Mouse (Mus musculus) heart, embryonic 10.5 days (tissue): ENCODE measurements around the gene Sbf1. TPM values are rescaled to one million over a fixed set of nuclear protein-coding genes. Genes with fewer than 3 reads are reported as not detected.
A peak's percentile ranks its signal among the peaks of the same experiment; 100 is the strongest.

ENCODE experiments used
- DNase-seq: peaks from one replicate; pipeline ENCODE4 v3.0.0-alpha.2; 2017; ENCODE audit warnings: low spot score
- H3K27ac ChIP-seq: fragments of 300-500 bp; sonication (generic); 2 replicates; pipeline ENCODE4 v1.5.1; 2016; ENCODE audit warnings: mild to moderate bottlenecking
- H3K27me3 ChIP-seq: fragments of 300-500 bp; sonication (generic); 2 replicates; pipeline ENCODE4 v1.6.1; 2016; ENCODE audit warnings: mild to moderate bottlenecking; ENCODE audit not compliant: poor library complexity, insufficient read depth, severe bottlenecking
- H3K36me3 ChIP-seq: fragments of 300-500 bp; sonication (generic); 2 replicates; pipeline ENCODE4 v1.6.1; 2016; ENCODE audit warnings: mild to moderate bottlenecking, moderate library complexity
- H3K4me1 ChIP-seq: fragments of 300-500 bp; sonication (generic); 2 replicates; pipeline ENCODE4 v1.6.1; 2016; ENCODE audit warnings: mild to moderate bottlenecking
- H3K4me3 ChIP-seq: fragments of 300-500 bp; sonication (generic); 2 replicates; pipeline ENCODE4 v1.5.1; 2016; ENCODE audit warnings: mild to moderate bottlenecking, moderate library complexity
- H3K9me3 ChIP-seq: fragments of 300-500 bp; sonication (generic); 2 replicates; pipeline ENCODE4 v1.6.1; 2016; ENCODE audit warnings: mild to moderate bottlenecking, moderate library complexity
- WGBS: fragments of 180-500 bp; shearing (Covaris S2); methylation state at CpG from one replicate; pipeline ENCODE4 v1.1.7; 2016; 5-methylcytosine and 5-hydroxymethylcytosine counted together
- polyA plus RNA-seq: library from polyadenylated mRNA; unstranded; fragments of >200 nt; fragmentation: Nextera tagmentation; extraction: Ambion mirVana; gene quantifications from 2 replicates; pipeline ENCODE4 v1.2.1, GENCODE M21; 2016

The Sbf1 gene
- 53.3 and 57.2 TPM in 2 replicates for polyA plus RNA-seq

DNA sequence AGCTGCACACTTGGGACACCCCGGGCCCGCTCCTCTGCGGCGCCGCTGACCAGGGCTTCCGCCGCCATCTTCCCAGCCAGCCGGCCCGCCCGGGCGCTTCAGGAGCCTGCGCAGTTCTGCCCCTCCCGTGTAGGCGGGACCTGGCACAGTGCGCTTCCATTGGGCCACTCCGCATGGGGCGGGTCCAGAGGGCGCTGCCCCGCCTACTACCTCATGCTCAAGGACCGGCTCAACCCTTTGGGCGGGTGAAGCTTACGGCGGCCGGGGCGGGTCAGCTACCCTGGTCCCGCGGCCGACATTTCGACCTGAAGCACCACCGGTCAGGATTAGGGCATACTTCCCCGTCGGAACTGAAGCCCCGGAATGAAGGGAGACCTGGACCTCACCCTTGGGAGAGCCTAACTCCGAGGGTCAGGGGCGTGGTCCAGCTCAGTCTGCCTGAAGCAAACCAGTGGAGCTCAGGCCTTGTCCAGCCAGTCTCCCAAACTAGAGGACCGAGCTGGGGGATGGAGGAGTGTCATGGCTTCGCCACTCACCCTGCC is at the start of gene Sbf1:
TSS of gene Sbf1 (minus strand) at position 122 of the 542 bp plus-strand sequence.
- Histone ChIP-seq H3K9me3 (no peaks in the 10 kb centered on the region), H3K4me3 (peak within 1 kb of the TSS; percentile 87), H3K4me1 (peaks cover 34% of the 10 kb centered on the region), H3K27ac (peak within 1 kb of the TSS; percentile 94), H3K27me3 (no peaks in the 10 kb centered on the region), H3K36me3 (no peaks in the 10 kb centered on the region)
- peak; percentile 99 for DNase-seq
- under 1% methylated on average over 37 of the region's 37 CpGs for WGBS

DNA sequence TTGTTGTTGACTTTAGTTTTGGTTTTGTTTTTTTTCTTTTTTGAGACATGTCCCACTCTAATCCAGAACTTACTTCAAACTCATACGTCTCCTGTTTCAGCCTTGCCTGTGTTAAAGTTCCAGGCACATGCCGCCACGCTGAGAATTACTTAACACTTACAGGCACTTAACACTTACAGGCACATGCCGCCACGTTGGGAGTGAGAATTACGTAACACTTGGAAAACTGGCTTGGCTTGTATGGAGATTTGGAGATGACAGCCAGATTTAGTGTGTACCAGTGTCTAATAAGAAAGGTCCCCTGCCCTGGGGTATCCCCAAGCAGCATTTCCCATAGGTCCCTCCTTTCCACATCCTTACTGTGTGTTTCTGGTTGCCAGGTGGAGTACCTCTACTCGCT is 47.9 kb upstream of the Sbf1 start:
- Histone ChIP-seq H3K27ac (no peak overlapping the region), H3K4me1 (peaks cover 9% of the 10 kb centered on the region; the same call in 1 of the 2 replicates), H3K27me3 (no peaks in the 10 kb centered on the region), H3K36me3 (peaks cover 90% of the 10 kb centered on the region), H3K9me3 (no peaks in the 10 kb centered on the region), H3K4me3 (no peak overlapping the region)
- DNase-seq = no peak
- 91% methylated on average over 7 of the region's 7 CpGs for WGBS

DNA sequence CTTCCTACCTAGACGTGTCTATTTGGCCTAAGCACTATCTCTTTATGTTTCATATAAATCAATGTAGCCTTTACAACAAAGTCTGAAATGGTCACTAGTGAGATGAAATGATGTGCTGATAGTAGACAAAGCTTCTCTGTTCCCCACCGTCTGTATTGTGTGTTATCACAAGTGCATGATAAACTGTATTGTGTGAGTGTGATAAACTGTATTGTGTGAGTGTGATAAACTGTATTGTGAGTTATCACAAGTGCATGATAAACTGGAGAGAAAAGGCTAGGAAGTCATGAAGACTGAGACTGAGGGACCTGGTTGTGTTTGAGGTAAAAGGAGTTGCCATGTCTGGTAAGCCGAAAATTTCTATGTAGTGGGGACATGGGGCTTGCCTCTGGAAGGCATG is 43.7 kb upstream of the Sbf1 start:
- Histone ChIP-seq H3K4me1 (peaks cover 26% of the 10 kb centered on the region), H3K27me3 (no peaks in the 10 kb centered on the region), H3K27ac (no peak overlapping the region), H3K36me3 (peaks cover 49% of the 10 kb centered on the region), H3K9me3 (no peaks in the 10 kb centered on the region), H3K4me3 (no peak overlapping the region)
- DNase-seq = no peak
- 63% methylated on average over 3 of the region's 3 CpGs for WGBS

DNA sequence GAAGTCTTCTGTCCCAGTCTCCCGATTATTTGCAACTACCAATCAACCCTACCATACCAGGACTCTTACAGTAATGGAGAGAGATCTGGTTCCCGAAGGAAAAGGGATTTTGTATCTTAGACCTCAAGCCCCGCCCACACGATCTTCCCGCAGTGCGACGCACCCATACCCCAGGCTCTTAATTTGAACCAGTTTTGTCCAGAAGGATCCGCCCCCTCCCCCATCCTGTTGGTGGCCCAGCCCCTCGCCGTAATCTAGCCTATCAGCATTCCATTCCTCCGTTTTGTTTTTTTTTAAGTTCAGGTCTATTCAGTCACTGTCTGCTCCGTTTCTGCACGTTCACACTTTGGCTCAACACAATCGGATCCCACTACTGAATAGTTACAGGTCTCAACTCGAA is 41.3 kb upstream of the Sbf1 start:
- H3K4me3 ChIP-seq = peak overlapping the region; percentile 77
- under 1% methylated on average over 15 of the region's 15 CpGs for WGBS
- no peaks in the 10 kb centered on the region for H3K9me3 ChIP-seq
- peaks cover 29% of the 10 kb centered on the region for H3K4me1 ChIP-seq
- no peaks in the 10 kb centered on the region for H3K27me3 ChIP-seq
- peak overlapping the region; percentile 92 for H3K27ac ChIP-seq
- H3K36me3 ChIP-seq = peaks cover 50% of the 10 kb centered on the region
- DNase-seq = peak; percentile 95

DNA sequence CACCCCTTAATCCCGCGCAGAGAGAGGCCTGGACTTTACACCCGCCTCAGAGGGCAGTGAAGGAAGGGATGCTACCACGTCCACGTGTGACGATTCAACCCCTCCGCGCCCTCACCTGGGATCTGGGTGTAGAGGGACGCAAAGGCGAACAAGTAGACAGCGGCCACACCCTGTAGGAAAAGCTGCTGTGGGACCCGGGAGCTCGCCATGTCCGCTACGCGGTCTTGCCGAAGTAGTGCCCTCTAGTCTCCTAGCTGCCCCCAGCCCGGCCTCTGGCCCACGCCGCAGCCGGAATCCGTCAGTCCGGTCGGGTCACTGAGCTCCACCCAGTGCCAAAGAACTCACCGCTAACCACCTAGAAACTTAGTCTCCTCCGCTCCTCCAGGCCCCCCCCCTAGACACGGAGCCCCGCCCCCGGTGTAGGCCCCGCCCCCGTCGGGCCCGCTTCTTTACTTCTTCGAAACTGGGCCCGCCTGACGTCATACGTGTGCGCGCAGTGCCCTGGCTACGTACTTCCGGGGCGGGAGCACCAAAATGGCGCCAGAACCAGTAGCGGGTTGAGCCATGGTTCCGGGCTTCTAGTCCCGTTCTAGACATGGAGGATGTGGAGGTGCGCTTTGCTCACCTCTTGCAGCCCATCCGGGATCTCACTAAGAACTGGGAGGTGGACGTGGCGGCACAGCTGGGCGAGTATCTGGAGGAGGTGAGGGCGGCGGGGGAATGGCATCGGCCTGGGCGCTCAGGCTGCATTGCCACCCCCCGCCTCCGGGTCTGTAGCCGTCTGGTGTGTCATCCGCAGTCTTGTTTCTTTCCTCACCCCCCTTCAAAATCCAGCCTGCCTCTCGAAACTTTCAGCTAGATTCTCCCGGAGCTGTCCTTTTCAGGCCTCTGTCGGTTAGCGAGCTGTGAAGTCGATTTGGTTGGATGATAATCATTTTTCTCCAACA is 40.4 kb upstream of the Sbf1 start, which contains the start of the genes Lmf2 and Ncaph2:
TSS of gene Lmf2 (minus strand) at position 419 of the 947 bp plus-strand sequence.
TSS of gene Ncaph2 (plus strand) at position 479 of the 947 bp plus-strand sequence.
- Histone ChIP-seq H3K9me3 (no peaks in the 10 kb centered on the region), H3K4me1 (peaks cover 32% of the 10 kb centered on the region), H3K27me3 (no peaks in the 10 kb centered on the region), H3K36me3 (peaks cover 50% of the 10 kb centered on the region), H3K4me3 (peak within 1 kb of the TSS; percentile 77), H3K27ac (peak within 1 kb of the TSS; percentile 92)
- DNase-seq = peak; percentile 98
- under 1% methylated on average over 64 of the region's 64 CpGs for WGBS

DNA sequence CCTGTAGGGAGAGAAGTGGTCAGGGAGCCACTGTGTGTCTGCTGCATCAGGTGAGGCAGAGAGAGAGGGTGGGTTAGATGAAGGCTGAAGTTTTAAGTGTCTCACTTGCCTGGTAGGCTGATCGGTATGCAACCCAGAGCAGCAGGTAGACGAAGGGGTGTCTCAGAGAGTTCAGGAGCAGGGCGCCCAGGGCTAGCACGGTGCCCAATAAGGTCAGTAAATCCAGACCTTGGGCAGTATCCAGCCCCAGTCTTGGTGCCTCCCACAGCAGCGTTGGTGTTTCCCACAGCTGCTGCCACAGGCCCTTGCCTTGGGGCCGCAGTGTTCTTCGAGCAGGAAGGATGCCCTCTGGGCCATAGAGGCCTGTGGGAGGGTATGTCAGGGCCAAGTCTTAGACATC is 39.3 kb upstream of the Sbf1 start:
- H3K9me3 ChIP-seq = no peaks in the 10 kb centered on the region
- peaks cover 34% of the 10 kb centered on the region for H3K4me1 ChIP-seq
- peaks cover 51% of the 10 kb centered on the region for H3K36me3 ChIP-seq
- no peaks in the 10 kb centered on the region for H3K27me3 ChIP-seq
- H3K4me3 ChIP-seq = peak overlapping the region; percentile 77
- no peak for DNase-seq
- peak overlapping the region; percentile 92 for H3K27ac ChIP-seq
- 83% methylated on average over 7 of the region's 7 CpGs for WGBS

DNA sequence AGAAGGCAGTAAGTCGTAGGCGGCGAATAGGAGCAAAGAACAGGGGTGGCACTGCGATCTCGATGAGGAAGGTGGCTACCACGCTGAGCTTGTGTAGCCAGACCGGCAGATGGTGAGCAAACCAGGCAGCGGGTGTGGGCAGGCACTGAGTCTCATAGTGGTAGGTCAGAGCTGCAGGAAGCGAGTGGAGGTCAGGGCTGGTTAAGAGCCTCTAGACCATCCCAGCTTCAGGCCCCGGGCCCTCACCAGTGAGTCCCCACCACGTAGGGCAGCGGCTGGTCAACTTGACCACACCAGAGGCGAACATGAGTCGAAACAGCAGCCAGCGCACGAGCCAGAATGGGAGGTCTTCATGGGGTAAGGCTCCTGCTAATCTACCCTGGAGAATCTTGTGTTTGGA is 38.7 kb upstream of the Sbf1 start:
- Histone ChIP-seq H3K27me3 (no peaks in the 10 kb centered on the region), H3K27ac (no peak overlapping the region), H3K9me3 (no peaks in the 10 kb centered on the region), H3K4me1 (peaks cover 32% of the 10 kb centered on the region), H3K36me3 (peaks cover 48% of the 10 kb centered on the region), H3K4me3 (peak overlapping the region; percentile 77)
- 94% methylated on average over 16 of the region's 16 CpGs for WGBS
- DNase-seq = no peak

DNA sequence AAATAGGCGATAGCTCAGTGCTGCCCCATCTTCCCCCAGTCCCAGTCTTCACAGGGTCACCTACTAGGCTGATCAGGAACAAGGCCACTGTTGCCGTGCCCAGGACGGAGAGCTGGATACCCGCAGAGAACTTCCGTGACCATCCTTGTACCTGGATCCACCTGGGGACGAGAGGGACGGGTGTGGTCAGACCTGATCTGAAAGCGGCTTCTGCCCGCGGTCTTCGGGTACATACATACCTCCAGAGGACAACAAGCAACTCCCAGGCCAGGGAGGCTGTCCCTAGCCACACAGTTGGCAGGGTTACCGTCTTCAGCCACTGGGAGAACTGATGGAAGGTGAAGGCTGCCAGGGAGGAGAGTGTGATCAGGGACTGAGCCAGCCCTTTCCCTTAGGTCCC is 37.7 kb upstream of the Sbf1 start:
- Histone ChIP-seq H3K4me1 (peaks cover 23% of the 10 kb centered on the region), H3K36me3 (peaks cover 46% of the 10 kb centered on the region), H3K27me3 (no peaks in the 10 kb centered on the region), H3K4me3 (no peak overlapping the region), H3K9me3 (no peaks in the 10 kb centered on the region), H3K27ac (no peak overlapping the region)
- WGBS = 92% methylated on average over 12 of the region's 12 CpGs
- DNase-seq = no peak

DNA sequence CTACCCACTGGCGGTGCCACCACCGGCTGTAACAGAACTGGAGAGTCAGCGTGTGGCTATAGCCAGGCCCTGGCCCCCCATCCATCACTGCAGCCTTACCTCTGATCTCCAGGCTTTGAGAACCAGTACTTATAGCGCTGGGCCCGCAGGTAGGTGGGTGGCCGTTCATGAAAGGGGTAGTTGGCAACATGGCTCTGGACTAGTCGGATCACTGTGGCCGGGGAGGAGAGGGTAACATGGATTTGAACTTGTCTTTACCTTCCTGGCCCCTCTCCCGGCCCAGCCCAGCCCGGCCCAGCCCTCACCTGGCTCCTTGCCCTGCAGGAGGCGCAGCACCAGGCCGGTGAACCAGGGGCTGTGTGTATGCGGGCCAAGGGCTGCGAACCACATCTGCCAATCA is 36.9 kb upstream of the Sbf1 start:
- Histone ChIP-seq H3K27ac (no peak overlapping the region), H3K36me3 (peaks cover 46% of the 10 kb centered on the region), H3K27me3 (no peaks in the 10 kb centered on the region), H3K4me1 (peaks cover 20% of the 10 kb centered on the region), H3K9me3 (no peaks in the 10 kb centered on the region), H3K4me3 (no peak overlapping the region)
- WGBS = 93% methylated on average over 14 of the region's 14 CpGs
- DNase-seq = no peak

DNA sequence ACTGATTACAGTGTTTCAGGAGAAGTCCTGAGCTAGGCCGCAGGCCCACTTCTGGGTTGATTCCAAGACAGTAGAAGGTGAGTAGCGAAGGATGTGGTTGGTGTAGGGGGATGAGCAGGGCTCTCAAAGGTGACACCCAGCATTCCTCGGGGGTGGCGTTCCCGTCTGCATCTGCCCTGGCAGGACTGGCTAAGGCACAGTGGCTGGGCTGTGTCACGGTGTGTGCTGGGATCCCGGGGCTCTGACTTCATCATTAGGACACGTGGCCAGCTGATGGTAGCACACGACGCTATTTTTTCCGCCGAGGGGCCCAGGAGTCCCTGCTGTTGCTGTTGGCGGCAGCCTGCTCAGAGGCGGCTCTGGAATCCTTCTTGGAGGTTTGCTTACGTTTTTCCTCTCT is 36.2 kb upstream of the Sbf1 start:
- WGBS = 81% methylated on average over 15 of the region's 15 CpGs
- no peaks in the 10 kb centered on the region for H3K9me3 ChIP-seq
- peaks cover 20% of the 10 kb centered on the region for H3K4me1 ChIP-seq
- no peak overlapping the region for H3K4me3 ChIP-seq
- peaks cover 46% of the 10 kb centered on the region for H3K36me3 ChIP-seq
- no peak for DNase-seq
- no peaks in the 10 kb centered on the region for H3K27me3 ChIP-seq
- H3K27ac ChIP-seq = no peak overlapping the region

DNA sequence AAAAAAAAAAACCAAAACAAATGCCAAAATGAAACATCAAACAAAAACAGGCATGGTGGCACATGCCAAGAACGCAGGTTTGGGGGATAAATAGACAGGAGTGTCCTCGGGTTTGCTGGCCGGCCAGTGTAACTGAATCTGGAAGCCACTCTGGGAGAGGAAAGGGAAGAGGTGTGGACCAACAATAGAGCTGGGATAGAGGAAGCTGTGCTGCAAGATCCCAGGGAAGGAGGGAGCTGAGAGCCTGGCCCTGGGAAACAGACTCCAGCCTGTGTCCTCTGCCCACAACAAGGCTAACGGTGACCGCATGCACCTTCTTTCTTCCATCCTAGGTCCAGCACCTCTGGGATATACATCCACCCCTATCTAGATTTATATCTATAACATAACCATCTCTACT is 35.3 kb upstream of the Sbf1 start:
- H3K4me1 ChIP-seq = peaks cover 20% of the 10 kb centered on the region
- H3K9me3 ChIP-seq = no peaks in the 10 kb centered on the region
- peaks cover 46% of the 10 kb centered on the region for H3K36me3 ChIP-seq
- H3K27me3 ChIP-seq = no peaks in the 10 kb centered on the region
- H3K4me3 ChIP-seq = no peak overlapping the region
- H3K27ac ChIP-seq = no peak overlapping the region
- DNase-seq = no peak
- WGBS = 71% methylated on average over 5 of the region's 5 CpGs

DNA sequence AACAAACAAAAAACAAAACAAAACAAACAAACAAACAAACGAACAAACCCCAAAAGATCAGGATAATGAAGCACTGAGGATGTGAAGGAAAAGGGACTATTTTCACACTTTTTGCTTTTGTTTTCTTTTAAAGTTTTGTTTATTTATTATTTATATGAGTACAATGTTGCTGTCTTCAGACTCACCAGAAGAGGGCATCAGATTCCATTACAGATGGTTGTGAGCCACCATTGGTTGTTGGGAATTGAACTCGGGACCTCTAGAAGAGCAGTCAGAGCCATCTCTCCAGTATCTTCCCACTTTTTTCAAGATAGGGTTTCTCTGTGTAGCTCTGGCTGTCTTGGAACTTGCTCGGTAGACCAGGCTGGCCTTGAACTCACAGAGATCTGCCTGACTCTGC is 28.2 kb upstream of the Sbf1 start:
- Histone ChIP-seq H3K36me3 (0 out of 2 replicates have a peak, but pooled peaks cover 3% of the 10 kb centered on the region), H3K27ac (no peak overlapping the region), H3K27me3 (no peaks in the 10 kb centered on the region), H3K9me3 (no peaks in the 10 kb centered on the region), H3K4me3 (no peak overlapping the region), H3K4me1 (no peaks in the 10 kb centered on the region)
- WGBS = 83% methylated on average over 3 of the region's 3 CpGs
- DNase-seq = no peak

DNA sequence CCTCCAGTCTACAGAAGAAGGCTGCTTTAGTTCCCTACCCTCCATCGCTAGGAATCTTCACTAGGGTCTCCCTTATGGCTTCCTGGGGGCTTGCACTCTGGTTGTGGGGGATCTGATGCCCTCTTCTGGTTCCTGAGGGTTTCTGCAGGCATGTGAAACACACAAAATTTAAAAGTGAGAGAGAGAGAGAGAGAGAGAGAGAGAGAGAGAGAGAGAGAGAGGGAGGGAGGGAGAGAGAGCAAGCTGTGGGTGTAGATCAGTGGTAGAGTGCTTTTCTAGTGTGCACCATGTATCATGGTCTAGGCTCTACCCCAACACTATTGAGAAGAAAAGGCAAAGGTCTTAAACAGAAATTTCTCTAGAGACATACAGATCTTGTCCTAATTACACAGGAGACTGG is 26.6 kb upstream of the Sbf1 start:
- DNase-seq = no peak
- H3K9me3 ChIP-seq = no peaks in the 10 kb centered on the region
- H3K4me3 ChIP-seq = no peak overlapping the region
- no peaks in the 10 kb centered on the region for H3K36me3 ChIP-seq
- no peaks in the 10 kb centered on the region for H3K27me3 ChIP-seq
- no peak overlapping the region for H3K27ac ChIP-seq
- WGBS = 41% methylated on average over 1 of the region's 1 CpGs
- no peaks in the 10 kb centered on the region for H3K4me1 ChIP-seq
